Mouse (Mus musculus) liver, embryonic 12.5 days (tissue): ENCODE measurements around the gene Ankrd44. TPM values are rescaled to one million over a fixed set of nuclear protein-coding genes. Genes with fewer than 3 reads are reported as not detected.

Experiments used
- ATAC-seq: fragments of 200-750 bp; cut with Nextera tagmentation; 2 replicates; pipeline ENCODE4 v1.8.0; 2017; ENCODE audit warnings: moderate number of reproducible peaks, mild to moderate bottlenecking, moderate library complexity
- H3K27ac ChIP-seq: fragments of 300-500 bp; sonication (generic); 2 replicates; pipeline ENCODE4 v1.5.1; 2016; ENCODE audit warnings: mild to moderate bottlenecking
- H3K27me3 ChIP-seq: fragments of 300-500 bp; sonication (generic); replicated peaks from 2 replicates; pipeline ENCODE4 v1.6.1; 2016; ENCODE audit warnings: mild to moderate bottlenecking, moderate library complexity
- H3K36me3 ChIP-seq: fragments of 300-500 bp; sonication (generic); 2 replicates; pipeline ENCODE4 v1.6.1; 2016; ENCODE audit warnings: mild to moderate bottlenecking, moderate library complexity
- H3K4me1 ChIP-seq: fragments of 300-500 bp; sonication (generic); 2 replicates; pipeline ENCODE4 v1.6.1; 2016
- H3K4me2 ChIP-seq: fragments of 300-500 bp; sonication (generic); 2 replicates; pipeline ENCODE4 v1.6.1; 2016; ENCODE audit warnings: mild to moderate bottlenecking, moderate library complexity
- H3K4me3 ChIP-seq: fragments of 300-500 bp; sonication (generic); 2 replicates; pipeline ENCODE4 v1.5.1; 2016; ENCODE audit warnings: mild to moderate bottlenecking, moderate library complexity
- H3K9ac ChIP-seq: fragments of 300-500 bp; sonication (generic); 2 replicates; pipeline ENCODE4 v1.6.1; 2016; ENCODE audit warnings: mild to moderate bottlenecking, moderate library complexity
- H3K9me3 ChIP-seq: fragments of 300-500 bp; sonication (generic); replicated peaks from 2 replicates; pipeline ENCODE4 v1.6.1; 2016; ENCODE audit warnings: mild to moderate bottlenecking, moderate library complexity
- WGBS: fragments of 180-500 bp; shearing (Covaris S2); methylation state at CpG from one replicate; pipeline ENCODE4 v1.1.7; 2016; ENCODE audit not compliant: insufficient replicate concordance; 5-methylcytosine and 5-hydroxymethylcytosine counted together
- polyA plus RNA-seq: library from polyadenylated mRNA; unstranded; fragments of >200 nt; fragmentation: Nextera tagmentation; extraction: Ambion mirVana; gene quantifications from 2 replicates; pipeline ENCODE4 v1.2.1, GENCODE M21; 2016

The Ankrd44 gene
- polyA plus RNA-seq, 1 experiment from 2014 or later = 4.5 TPM

- ATAC-seq = no peak
Observed at GRCm38 (mm10) chr1:54665582-54666405, 260.4 kb downstream of the Ankrd44 start.

GRCm38 (mm10) chr1:54665095-54665494 is 261.1 kb downstream of the Ankrd44 start:
- Histone ChIP-seq H3K4me1 (no peaks in the 10 kb centered on the region), H3K4me3 (no peak overlapping the region), H3K4me2 (no peak overlapping the region), H3K9ac (no peak overlapping the region), H3K9me3 (no peaks in the 10 kb centered on the region), H3K27ac (no peak overlapping the region), H3K27me3 (no peaks in the 10 kb centered on the region), H3K36me3 (no peaks in the 10 kb centered on the region)
- no peak for ATAC-seq
- 80% methylated on average over 4 of the region's 4 CpGs for WGBS

More at GRCm38 (mm10) chr1:54665582-54666405, 260.4 kb downstream of the Ankrd44 start:
- no peak overlapping the region for H3K9ac ChIP-seq
- no peak overlapping the region for H3K4me3 ChIP-seq
- no peaks in the 10 kb centered on the region for H3K4me1 ChIP-seq
- H3K27me3 ChIP-seq = no peaks in the 10 kb centered on the region
- no peaks in the 10 kb centered on the region for H3K9me3 ChIP-seq
- WGBS = 48% methylated on average over 8 of the region's 8 CpGs
- no peaks in the 10 kb centered on the region for H3K36me3 ChIP-seq
- no peak overlapping the region for H3K4me2 ChIP-seq
- H3K27ac ChIP-seq = no peak overlapping the region

GRCm38 (mm10) chr1:54660674-54661073 is 265.5 kb downstream of the Ankrd44 start:
- no peaks in the 10 kb centered on the region for H3K27me3 ChIP-seq
- 0 out of 2 replicates have a peak, but pooled peaks cover 7% of the 10 kb centered on the region for H3K36me3 ChIP-seq
- H3K9ac ChIP-seq = no peak overlapping the region
- H3K4me2 ChIP-seq = no peak overlapping the region
- no peaks in the 10 kb centered on the region for H3K4me1 ChIP-seq
- 70% methylated on average over 6 of the region's 6 CpGs for WGBS
- H3K27ac ChIP-seq = no peak overlapping the region
- no peaks in the 10 kb centered on the region for H3K9me3 ChIP-seq
- ATAC-seq = no peak
- no peak overlapping the region for H3K4me3 ChIP-seq

GRCm38 (mm10) chr1:54658558-54658957 is 267.6 kb downstream of the Ankrd44 start:
- 77% methylated on average over 4 of the region's 4 CpGs for WGBS
- ATAC-seq = no peak

GRCm38 (mm10) chr1:54648237-54648636 is 277.9 kb downstream of the Ankrd44 start:
- H3K4me3 ChIP-seq = no peak overlapping the region
- H3K9ac ChIP-seq = no peak overlapping the region
- H3K4me1 ChIP-seq = no peaks in the 10 kb centered on the region
- ATAC-seq = no peak
- no peak overlapping the region for H3K4me2 ChIP-seq
- no peaks in the 10 kb centered on the region for H3K27me3 ChIP-seq
- H3K27ac ChIP-seq = no peak overlapping the region
- H3K9me3 ChIP-seq = no peaks in the 10 kb centered on the region
- WGBS = 68% methylated on average over 5 of the region's 5 CpGs
- H3K36me3 ChIP-seq = no peaks in the 10 kb centered on the region

More at GRCm38 (mm10) chr1:54658558-54658957, 267.6 kb downstream of the Ankrd44 start:
- Histone ChIP-seq H3K9me3 (no peaks in the 10 kb centered on the region), H3K4me1 (no peaks in the 10 kb centered on the region), H3K9ac (no peak overlapping the region), H3K27ac (no peak overlapping the region), H3K4me2 (no peak overlapping the region), H3K36me3 (0 out of 2 replicates have a peak, but pooled peaks cover 13% of the 10 kb centered on the region), H3K27me3 (no peaks in the 10 kb centered on the region), H3K4me3 (no peak overlapping the region)

GRCm38 (mm10) chr1:54647335-54647745 is 278.8 kb downstream of the Ankrd44 start:
- H3K27me3 ChIP-seq = no peaks in the 10 kb centered on the region
- no peak overlapping the region for H3K9ac ChIP-seq
- H3K36me3 ChIP-seq = no peaks in the 10 kb centered on the region
- 63% methylated on average over 3 of the region's 3 CpGs for WGBS
- no peak for ATAC-seq
- no peak overlapping the region for H3K27ac ChIP-seq
- no peak overlapping the region for H3K4me3 ChIP-seq
- H3K4me1 ChIP-seq = no peaks in the 10 kb centered on the region
- H3K4me2 ChIP-seq = no peak overlapping the region
- H3K9me3 ChIP-seq = no peaks in the 10 kb centered on the region

- no peaks in the 10 kb centered on the region for H3K36me3 ChIP-seq
- WGBS = 55% methylated on average over 5 of the region's 5 CpGs
- H3K9ac ChIP-seq = no peak overlapping the region
- no peaks in the 10 kb centered on the region for H3K27me3 ChIP-seq
- ATAC-seq = no peak
- H3K27ac ChIP-seq = no peak overlapping the region
- H3K4me2 ChIP-seq = no peak overlapping the region
- no peaks in the 10 kb centered on the region for H3K4me1 ChIP-seq
- no peaks in the 10 kb centered on the region for H3K9me3 ChIP-seq
- H3K4me3 ChIP-seq = no peak overlapping the region
Observed at GRCm38 (mm10) chr1:54640184-54640795, 285.9 kb downstream of the Ankrd44 start.

GRCm38 (mm10) chr1:54639506-54640078 is 286.6 kb downstream of the Ankrd44 start:
- no peak for ATAC-seq
- Histone ChIP-seq H3K4me3 (no peak overlapping the region), H3K4me2 (no peak overlapping the region), H3K27me3 (no peaks in the 10 kb centered on the region), H3K9me3 (no peaks in the 10 kb centered on the region), H3K36me3 (no peaks in the 10 kb centered on the region), H3K9ac (no peak overlapping the region), H3K4me1 (no peaks in the 10 kb centered on the region), H3K27ac (no peak overlapping the region)
- WGBS = 52% methylated on average over 6 of the region's 6 CpGs

GRCm38 (mm10) chr1:54639076-54639475 is 287.1 kb downstream of the Ankrd44 start:
- no peaks in the 10 kb centered on the region for H3K4me1 ChIP-seq
- no peak overlapping the region for H3K4me3 ChIP-seq
- 59% methylated on average over 2 of the region's 2 CpGs for WGBS
- H3K4me2 ChIP-seq = no peak overlapping the region
- H3K27me3 ChIP-seq = no peaks in the 10 kb centered on the region
- no peaks in the 10 kb centered on the region for H3K9me3 ChIP-seq
- no peaks in the 10 kb centered on the region for H3K36me3 ChIP-seq
- no peak overlapping the region for H3K27ac ChIP-seq
- no peak for ATAC-seq
- H3K9ac ChIP-seq = no peak overlapping the region

GRCm38 (mm10) chr1:54637340-54637739 is 288.8 kb downstream of the Ankrd44 start:
- Histone ChIP-seq H3K9ac (no peak overlapping the region), H3K27ac (no peak overlapping the region), H3K36me3 (no peaks in the 10 kb centered on the region), H3K27me3 (no peaks in the 10 kb centered on the region), H3K4me2 (no peak overlapping the region), H3K4me3 (no peak overlapping the region), H3K9me3 (no peaks in the 10 kb centered on the region), H3K4me1 (no peaks in the 10 kb centered on the region)
- WGBS = 69% methylated on average over 2 of the region's 2 CpGs
- ATAC-seq = no peak

GRCm38 (mm10) chr1:54629106-54629505 is 297.1 kb downstream of the Ankrd44 start:
- Histone ChIP-seq H3K9me3 (no peaks in the 10 kb centered on the region), H3K9ac (no peak overlapping the region), H3K36me3 (no peaks in the 10 kb centered on the region), H3K27me3 (no peaks in the 10 kb centered on the region), H3K4me1 (no peaks in the 10 kb centered on the region), H3K27ac (no peak overlapping the region), H3K4me2 (no peak overlapping the region), H3K4me3 (no peak overlapping the region)
- WGBS = 46% methylated on average over 1 of the region's 1 CpGs
- no peak for ATAC-seq

GRCm38 (mm10) chr1:54614963-54615362 is 311.2 kb downstream of the Ankrd44 start:
- no peaks in the 10 kb centered on the region for H3K27me3 ChIP-seq
- no peak for ATAC-seq

More at GRCm38 (mm10) chr1:54614963-54615362, 311.2 kb downstream of the Ankrd44 start:
- Histone ChIP-seq H3K36me3 (no peaks in the 10 kb centered on the region), H3K9ac (no peak overlapping the region), H3K27ac (no peak overlapping the region), H3K4me2 (no peak overlapping the region), H3K4me1 (no peaks in the 10 kb centered on the region), H3K4me3 (no peak overlapping the region), H3K9me3 (no peaks in the 10 kb centered on the region)
- 78% methylated on average over 6 of the region's 6 CpGs for WGBS
